Mouse (Mus musculus) liver, embryonic 12.5 days (tissue): ENCODE measurements around the gene Hoxd4. TPM values are rescaled to one million over a fixed set of nuclear protein-coding genes. Genes with fewer than 3 reads are reported as not detected.

ENCODE experiments used
- ATAC-seq: fragments of 200-750 bp; cut with Nextera tagmentation; 2 replicates; pipeline ENCODE4 v1.8.0; 2017; ENCODE audit warnings: moderate number of reproducible peaks, mild to moderate bottlenecking, moderate library complexity
- H3K27ac ChIP-seq: fragments of 300-500 bp; sonication (generic); 2 replicates; pipeline ENCODE4 v1.5.1; 2016; ENCODE audit warnings: mild to moderate bottlenecking
- H3K27me3 ChIP-seq: fragments of 300-500 bp; sonication (generic); replicated peaks from 2 replicates; pipeline ENCODE4 v1.6.1; 2016; ENCODE audit warnings: mild to moderate bottlenecking, moderate library complexity
- H3K36me3 ChIP-seq: fragments of 300-500 bp; sonication (generic); 2 replicates; pipeline ENCODE4 v1.6.1; 2016; ENCODE audit warnings: mild to moderate bottlenecking, moderate library complexity
- H3K4me1 ChIP-seq: fragments of 300-500 bp; sonication (generic); 2 replicates; pipeline ENCODE4 v1.6.1; 2016
- H3K4me2 ChIP-seq: fragments of 300-500 bp; sonication (generic); 2 replicates; pipeline ENCODE4 v1.6.1; 2016; ENCODE audit warnings: mild to moderate bottlenecking, moderate library complexity
- H3K4me3 ChIP-seq: fragments of 300-500 bp; sonication (generic); 2 replicates; pipeline ENCODE4 v1.5.1; 2016; ENCODE audit warnings: mild to moderate bottlenecking, moderate library complexity
- H3K9ac ChIP-seq: fragments of 300-500 bp; sonication (generic); 2 replicates; pipeline ENCODE4 v1.6.1; 2016; ENCODE audit warnings: mild to moderate bottlenecking, moderate library complexity
- H3K9me3 ChIP-seq: fragments of 300-500 bp; sonication (generic); replicated peaks from 2 replicates; pipeline ENCODE4 v1.6.1; 2016; ENCODE audit warnings: mild to moderate bottlenecking, moderate library complexity
- WGBS: fragments of 180-500 bp; shearing (Covaris S2); methylation state at CpG from one replicate; pipeline ENCODE4 v1.1.7; 2016; ENCODE audit not compliant: insufficient replicate concordance; 5-methylcytosine and 5-hydroxymethylcytosine counted together
- polyA plus RNA-seq: library from polyadenylated mRNA; unstranded; fragments of >200 nt; fragmentation: Nextera tagmentation; extraction: Ambion mirVana; gene quantifications from 2 replicates; pipeline ENCODE4 v1.2.1, GENCODE M21; 2016

Hoxd4 gene
- polyA plus RNA-seq, 1 experiment from 2014 or later: not detected

- Histone ChIP-seq H3K4me2 (peak overlapping the region; percentile 47), H3K4me1 (peaks cover 13% of the 10 kb centered on the region; the same call in 1 of the 2 replicates), H3K4me3 (peak overlapping the region; percentile 30), H3K9me3 (no peaks in the 10 kb centered on the region), H3K27me3 (peaks cover 99% of the 10 kb centered on the region), H3K27ac (no peak overlapping the region), H3K9ac (no peak overlapping the region), H3K36me3 (no peaks in the 10 kb centered on the region)
- no peak for ATAC-seq
- WGBS: 2% methylated on average over 40 of the region's 40 CpGs
Observed at GRCm38 (mm10) chr2:74672481-74673362, 39.0 kb upstream of the Hoxd4 start.

DNA sequence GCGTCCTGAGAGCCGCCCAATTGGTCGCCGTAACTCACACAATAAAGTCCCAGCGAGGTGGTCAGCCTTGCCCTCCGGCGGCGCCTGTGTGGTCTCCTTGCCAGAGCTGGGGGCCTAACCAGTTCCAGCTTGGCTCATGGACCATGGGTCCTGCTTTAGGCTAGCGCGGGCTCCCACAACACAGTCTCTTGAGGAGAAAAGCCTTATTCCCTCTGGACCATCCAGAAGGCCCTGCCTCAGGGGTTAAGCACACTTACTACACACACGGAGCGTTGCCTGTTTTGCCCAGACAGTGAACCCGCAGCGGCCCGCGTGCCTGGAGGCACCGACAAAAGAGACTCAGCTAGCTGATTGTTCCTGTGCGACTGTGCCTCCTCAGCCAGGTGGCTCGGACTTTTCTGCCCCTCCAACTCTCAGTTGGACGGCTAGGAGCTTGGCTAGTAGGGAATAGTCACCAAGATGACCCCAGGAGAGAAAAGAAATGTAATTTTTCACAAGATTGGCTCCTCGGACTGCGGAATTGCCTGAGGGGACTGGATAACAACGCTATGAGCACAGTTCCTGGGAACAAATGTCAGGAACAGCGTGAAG, 37.8 kb upstream of the Hoxd4 start:
- Histone ChIP-seq H3K27me3 (peaks cover 99% of the 10 kb centered on the region), H3K4me3 (no peak overlapping the region), H3K9ac (no peak overlapping the region), H3K4me2 (no peak overlapping the region), H3K4me1 (0 out of 2 replicates have a peak, but pooled peaks cover 4% of the 10 kb centered on the region), H3K9me3 (no peaks in the 10 kb centered on the region), H3K27ac (no peak overlapping the region), H3K36me3 (no peaks in the 10 kb centered on the region)
- no peak for ATAC-seq
- WGBS: 2% methylated on average over 24 of the region's 24 CpGs

- no peak for ATAC-seq
Observed at GRCm38 (mm10) chr2:74674881-74675665, 36.7 kb upstream of the Hoxd4 start, which contains the start of gene Hoxd12. Gene Hoxd12 (plus strand): TSS chr2:74675013.

GRCm38 (mm10) chr2:74675666-74676282, 36.0 kb upstream of the Hoxd4 start:
- peaks cover 100% of the 10 kb centered on the region for H3K27me3 ChIP-seq
- 0 out of 2 replicates have a peak, but pooled peaks cover 4% of the 10 kb centered on the region for H3K4me1 ChIP-seq
- H3K27ac ChIP-seq: no peak overlapping the region
- WGBS: 6% methylated on average over 24 of the region's 24 CpGs
- no peak overlapping the region for H3K4me3 ChIP-seq
- H3K36me3 ChIP-seq: no peaks in the 10 kb centered on the region
- H3K9me3 ChIP-seq: no peaks in the 10 kb centered on the region
- H3K4me2 ChIP-seq: no peak overlapping the region
- no peak overlapping the region for H3K9ac ChIP-seq
- no peak for ATAC-seq

More at GRCm38 (mm10) chr2:74674881-74675665, 36.7 kb upstream of the Hoxd4 start, which contains the start of gene Hoxd12:
- 0 out of 2 replicates have a peak, but pooled peaks cover 4% of the 10 kb centered on the region for H3K4me1 ChIP-seq
- H3K4me2 ChIP-seq: no peak within 1 kb of the TSS
- H3K36me3 ChIP-seq: no peaks in the 10 kb centered on the region
- H3K27me3 ChIP-seq: peaks cover 99% of the 10 kb centered on the region
- no peak within 1 kb of the TSS for H3K27ac ChIP-seq
- no peaks in the 10 kb centered on the region for H3K9me3 ChIP-seq
- no peak within 1 kb of the TSS for H3K4me3 ChIP-seq
- no peak within 1 kb of the TSS for H3K9ac ChIP-seq
- 4% methylated on average over 47 of the region's 47 CpGs for WGBS

DNA sequence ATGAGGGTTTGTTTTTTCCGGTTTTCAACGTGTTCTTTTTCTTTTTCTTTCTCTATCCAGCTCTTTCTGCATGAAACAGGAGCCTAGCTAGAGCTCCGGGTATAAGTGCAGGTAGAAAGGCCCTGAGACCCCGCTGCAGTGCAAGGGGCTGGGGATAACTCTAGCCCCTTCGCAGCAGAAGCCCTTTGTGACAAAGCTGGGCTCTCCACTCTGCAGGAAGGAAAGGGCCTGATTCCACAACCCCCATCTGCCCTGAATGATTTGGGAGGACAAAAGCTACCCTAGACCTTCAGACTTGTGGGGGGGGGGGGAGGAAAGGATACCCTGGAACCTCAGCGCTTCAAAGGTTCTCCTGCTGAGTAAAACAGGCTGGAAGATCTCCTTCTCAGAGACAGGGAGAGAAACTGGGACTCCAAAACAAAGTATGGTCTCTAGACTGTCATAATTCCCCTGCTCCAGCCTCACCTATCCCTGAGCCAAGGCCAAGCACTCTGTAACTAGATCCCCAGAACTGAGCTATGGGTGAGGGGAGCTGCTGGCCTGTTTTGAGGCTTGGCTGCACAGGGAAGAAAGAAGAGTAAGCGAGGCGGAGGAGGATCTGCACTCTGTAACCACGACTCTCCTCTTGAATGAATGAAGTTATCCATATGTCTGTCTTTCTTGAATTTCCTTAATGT, 35.2 kb upstream of the Hoxd4 start:
- Histone ChIP-seq H3K4me1 (0 out of 2 replicates have a peak, but pooled peaks cover 4% of the 10 kb centered on the region), H3K27ac (no peak overlapping the region), H3K9ac (no peak overlapping the region), H3K4me3 (no peak overlapping the region), H3K9me3 (no peaks in the 10 kb centered on the region), H3K36me3 (no peaks in the 10 kb centered on the region), H3K4me2 (no peak overlapping the region), H3K27me3 (peaks cover 100% of the 10 kb centered on the region)
- no peak for ATAC-seq
- under 1% methylated on average over 9 of the region's 9 CpGs for WGBS

DNA sequence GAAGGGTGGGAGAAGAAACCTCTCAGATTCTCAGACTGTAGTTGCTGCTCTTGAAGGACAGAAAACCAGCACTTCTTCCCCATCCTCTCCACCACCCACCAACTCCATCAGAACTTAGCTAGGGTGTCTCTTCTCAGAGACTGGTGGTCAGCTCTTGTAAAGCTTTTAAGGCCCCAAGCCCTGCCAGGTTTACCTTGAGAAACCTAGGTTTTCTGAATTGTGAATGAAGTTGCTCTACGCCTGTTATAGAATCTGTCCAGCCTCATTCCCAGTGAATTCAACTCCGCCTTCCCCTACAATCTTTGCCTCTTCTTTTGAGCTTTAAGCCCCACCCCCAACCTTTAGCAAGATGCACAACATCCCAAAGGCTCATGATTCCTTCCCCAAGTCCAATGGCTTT, 34.6 kb upstream of the Hoxd4 start:
- Histone ChIP-seq H3K27ac (no peak overlapping the region), H3K36me3 (no peaks in the 10 kb centered on the region), H3K9me3 (no peaks in the 10 kb centered on the region), H3K4me3 (no peak overlapping the region), H3K4me1 (peaks cover 8% of the 10 kb centered on the region; the same call in 1 of the 2 replicates), H3K27me3 (peaks cover 100% of the 10 kb centered on the region), H3K9ac (no peak overlapping the region), H3K4me2 (no peak overlapping the region)
- WGBS: 15% methylated on average over 2 of the region's 2 CpGs
- ATAC-seq: no peak

DNA sequence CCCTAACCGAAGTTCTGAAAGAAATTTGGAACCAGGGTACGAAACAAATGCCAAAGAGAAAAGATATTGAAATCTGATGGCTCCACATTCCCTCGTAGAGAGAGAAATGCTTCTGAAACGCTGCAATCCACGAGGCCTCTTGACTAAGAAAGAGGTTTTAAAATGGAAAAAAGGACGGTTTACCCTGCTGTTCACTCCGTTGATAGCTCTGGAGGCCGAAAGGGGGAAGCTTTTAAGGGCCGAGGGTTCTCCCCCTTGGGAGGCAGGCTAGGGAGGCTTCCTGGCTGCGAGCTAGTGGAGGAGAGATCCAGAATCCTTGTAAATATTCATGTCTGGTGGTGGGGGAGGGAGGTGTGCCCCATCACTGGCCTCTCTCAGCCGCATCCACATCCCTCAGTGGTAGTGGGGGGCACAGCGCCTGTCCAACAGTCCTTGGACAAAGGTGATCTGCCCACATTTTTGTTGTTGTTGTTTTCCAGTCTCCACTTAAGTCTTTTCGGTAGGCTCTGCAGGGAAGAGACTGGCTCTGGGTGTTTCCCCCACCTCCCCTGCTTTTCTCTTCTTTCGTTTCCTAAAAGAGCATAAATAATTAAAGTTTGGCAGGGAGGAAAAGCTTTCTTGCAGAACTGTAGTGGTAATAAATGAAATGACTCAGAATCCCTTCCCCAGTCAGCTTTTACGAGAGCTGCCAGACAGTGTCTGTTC, 32.7 kb upstream of the Hoxd4 start, which contains the start of gene Hoxd11:
Gene Hoxd11 (plus strand): TSS at position 667 of the 705 bp plus-strand sequence.
- H3K9me3 ChIP-seq: no peaks in the 10 kb centered on the region
- no peak within 1 kb of the TSS for H3K9ac ChIP-seq
- no peak for ATAC-seq
- H3K27me3 ChIP-seq: peaks cover 100% of the 10 kb centered on the region
- no peaks in the 10 kb centered on the region for H3K36me3 ChIP-seq
- peaks cover 13% of the 10 kb centered on the region for H3K4me1 ChIP-seq
- WGBS: 4% methylated on average over 15 of the region's 15 CpGs
- H3K4me2 ChIP-seq: no peak within 1 kb of the TSS
- H3K27ac ChIP-seq: no peak within 1 kb of the TSS
- H3K4me3 ChIP-seq: no peak within 1 kb of the TSS

DNA sequence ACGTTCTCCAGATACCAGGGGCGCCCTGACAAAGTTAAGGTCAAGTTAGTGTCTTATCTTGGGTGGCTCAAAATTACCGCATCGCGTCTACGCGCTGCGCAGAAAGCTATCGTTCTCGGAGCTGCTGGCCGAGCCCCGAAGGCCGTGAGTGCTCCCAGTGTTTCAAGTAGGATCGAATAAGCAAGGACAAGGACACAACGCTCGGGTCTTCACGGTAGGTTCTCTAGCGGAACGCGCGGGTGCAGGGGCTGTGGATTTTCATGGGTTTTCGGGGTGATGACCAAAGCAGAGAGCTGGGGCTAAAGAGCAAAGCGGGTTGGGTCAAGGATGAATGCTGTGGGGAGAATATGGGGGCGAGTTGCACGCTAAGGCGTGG, 32.1 kb upstream of the Hoxd4 start:
- peaks cover 100% of the 10 kb centered on the region for H3K27me3 ChIP-seq
- 1% methylated on average over 26 of the region's 26 CpGs for WGBS
- H3K36me3 ChIP-seq: no peaks in the 10 kb centered on the region
- H3K4me2 ChIP-seq: no peak overlapping the region
- peaks cover 13% of the 10 kb centered on the region for H3K4me1 ChIP-seq
- H3K9me3 ChIP-seq: no peaks in the 10 kb centered on the region
- no peak overlapping the region for H3K27ac ChIP-seq
- no peak overlapping the region for H3K4me3 ChIP-seq
- H3K9ac ChIP-seq: no peak overlapping the region
- ATAC-seq: no peak

DNA sequence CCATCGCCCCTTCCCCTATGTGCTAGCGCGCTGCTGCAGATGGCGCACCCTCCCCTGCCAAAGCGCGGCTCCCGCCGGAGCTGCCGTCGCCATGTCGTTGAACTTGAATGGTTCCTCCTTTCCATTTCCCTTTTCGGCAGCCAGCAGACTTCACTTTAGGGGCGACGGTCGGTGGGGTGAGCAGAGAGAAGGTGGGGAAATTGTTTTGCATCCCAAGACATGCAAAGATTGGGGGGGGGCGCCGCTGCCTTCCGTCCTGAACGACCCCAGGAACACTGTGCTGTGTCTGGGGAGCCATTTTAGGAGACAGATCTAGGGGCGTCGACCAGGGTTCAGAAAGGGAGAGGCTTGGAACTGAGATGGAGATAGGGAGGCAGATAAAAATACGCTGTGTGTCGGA, 31.7 kb upstream of the Hoxd4 start:
- peaks cover 100% of the 10 kb centered on the region for H3K27me3 ChIP-seq
- H3K4me2 ChIP-seq: no peak overlapping the region
- no peak overlapping the region for H3K9ac ChIP-seq
- ATAC-seq: no peak
- WGBS: under 1% methylated on average over 23 of the region's 23 CpGs
- no peak overlapping the region for H3K27ac ChIP-seq
- H3K9me3 ChIP-seq: no peaks in the 10 kb centered on the region
- no peaks in the 10 kb centered on the region for H3K36me3 ChIP-seq
- peaks cover 13% of the 10 kb centered on the region for H3K4me1 ChIP-seq
- no peak overlapping the region for H3K4me3 ChIP-seq

- Histone ChIP-seq H3K36me3 (no peaks in the 10 kb centered on the region), H3K4me3 (no peak overlapping the region), H3K27ac (no peak overlapping the region), H3K27me3 (peaks cover 99% of the 10 kb centered on the region), H3K4me1 (peaks cover 13% of the 10 kb centered on the region), H3K9ac (no peak overlapping the region), H3K4me2 (no peak overlapping the region), H3K9me3 (no peaks in the 10 kb centered on the region)
- no peak for ATAC-seq
- 3% methylated on average over 21 of the region's 21 CpGs for WGBS
Observed at GRCm38 (mm10) chr2:74680561-74681398, 30.9 kb upstream of the Hoxd4 start.
